Mouse (Mus musculus): ENCODE measurements around the gene Kcnq2. TPM values are rescaled to one million over a fixed set of nuclear protein-coding genes. Genes with fewer than 3 reads are reported as not detected.

Gene Kcnq2
- total RNA-seq, 2 experiments from 2014 or later: not detected

- DNase-seq: no peak
- intact Hi-C loops (cut with DNase I): no loop called here
These were observed 13.3 kb upstream of the Kcnq2 start for GRCm38 (mm10) chr2:181148318-181148955.

GRCm38 (mm10) chr2:181147546-181148317 is 12.6 kb upstream of the Kcnq2 start:
- DNase-seq: peak; percentile 49 to 52
- intact Hi-C loops (cut with DNase I): no loop called here

GRCm38 (mm10) chr2:181146976-181147545 is 12.0 kb upstream of the Kcnq2 start:
- DNase-seq: no peak
- intact Hi-C loops (cut with DNase I): no loop called here

- DNase-seq: no peak
- intact Hi-C loops (cut with DNase I): no loop called here
These were observed 9.6 kb upstream of the Kcnq2 start for GRCm38 (mm10) chr2:181144675-181145074.

GRCm38 (mm10) chr2:181143509-181144276 is 8.6 kb upstream of the Kcnq2 start:
- no peak for DNase-seq
- intact Hi-C loops (cut with DNase I): no loop called here

- intact Hi-C loops (cut with DNase I): no loop called here
- no peak for DNase-seq
These were observed 7.6 kb upstream of the Kcnq2 start for GRCm38 (mm10) chr2:181142703-181143135.

- intact Hi-C loops (cut with DNase I): no loop called here
- DNase-seq: no peak
These were observed 4.6 kb upstream of the Kcnq2 start for GRCm38 (mm10) chr2:181139641-181140193.

DNA sequence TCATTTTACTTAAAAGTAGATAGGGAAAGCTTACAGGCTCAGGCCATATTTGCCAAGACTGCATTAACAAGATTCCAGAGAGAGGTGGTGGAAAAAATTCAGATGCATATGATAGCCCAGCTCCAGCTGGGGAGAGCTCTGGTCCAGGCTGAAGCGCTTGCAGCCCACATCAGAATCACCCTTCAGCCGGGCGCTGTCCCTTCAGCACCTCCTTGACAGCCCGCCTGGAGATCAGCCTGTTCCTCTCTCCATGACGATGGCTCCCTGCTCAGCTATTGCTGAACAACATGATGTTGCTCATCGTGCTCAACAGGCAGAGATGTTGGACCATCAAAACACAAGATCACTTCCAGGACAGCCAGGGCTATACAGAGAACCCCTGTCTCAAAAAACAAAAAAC is 1.8 kb upstream of the Kcnq2 start:
- intact Hi-C loops (cut with DNase I): no loop called here
- peak; percentile 67 to 77 for DNase-seq

DNA sequence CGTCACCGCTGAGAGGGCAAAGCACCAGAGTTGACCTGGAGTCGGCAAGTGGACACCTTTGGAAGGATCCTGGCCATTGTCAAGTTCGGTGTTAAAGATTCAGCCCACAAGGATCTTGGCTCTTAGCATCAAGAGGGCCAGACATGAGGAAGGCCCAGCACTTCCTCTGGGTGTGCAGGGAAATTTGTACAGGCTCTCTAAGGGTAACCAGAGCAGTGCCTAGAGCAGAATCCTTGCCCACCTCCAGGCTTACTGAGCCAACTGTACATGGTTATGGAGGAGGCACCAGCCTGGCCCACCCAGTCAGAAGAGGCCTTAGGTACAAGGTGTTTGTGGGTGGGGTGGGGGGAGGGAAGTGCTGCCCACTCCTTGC is 332 bp upstream of the Kcnq2 start:
- intact Hi-C loops (cut with DNase I): no loop called here
- DNase-seq: no peak

- no peak for DNase-seq
These were observed 1.1 kb downstream of the Kcnq2 start for GRCm38 (mm10) chr2:181133837-181134590.

GRCm38 (mm10) chr2:181130245-181130644 is 4.9 kb downstream of the Kcnq2 start:
- no peak for DNase-seq
- intact Hi-C loops (cut with DNase I): no loop called here

More at GRCm38 (mm10) chr2:181133837-181134590, 1.1 kb downstream of the Kcnq2 start:
- intact Hi-C loops (cut with DNase I): no loop called here

DNA sequence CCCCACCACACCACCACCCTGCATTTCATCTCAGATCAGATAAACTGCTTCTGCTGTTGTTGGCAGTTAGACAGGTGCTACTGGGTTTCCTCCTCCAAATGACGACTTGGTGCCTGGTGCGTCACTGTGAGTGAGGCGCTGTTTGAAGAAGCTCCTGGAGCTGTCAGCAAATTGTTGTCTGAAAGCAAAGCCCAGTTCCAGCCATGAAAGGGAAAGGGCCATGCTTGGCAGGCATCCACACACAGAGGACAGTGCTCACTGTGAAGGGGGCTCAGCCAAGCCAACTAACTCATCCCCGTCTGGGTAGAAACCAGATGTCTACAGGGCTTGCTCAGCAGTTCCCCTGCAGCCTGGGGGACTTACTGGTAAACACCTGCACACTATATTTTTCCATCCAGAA is 6.1 kb downstream of the Kcnq2 start:
- intact Hi-C loops (cut with DNase I): no loop called here
- DNase-seq: no peak

- intact Hi-C loops (cut with DNase I): no loop called here
- DNase-seq: no peak
These were observed 7.3 kb downstream of the Kcnq2 start for GRCm38 (mm10) chr2:181127786-181128185.

DNA sequence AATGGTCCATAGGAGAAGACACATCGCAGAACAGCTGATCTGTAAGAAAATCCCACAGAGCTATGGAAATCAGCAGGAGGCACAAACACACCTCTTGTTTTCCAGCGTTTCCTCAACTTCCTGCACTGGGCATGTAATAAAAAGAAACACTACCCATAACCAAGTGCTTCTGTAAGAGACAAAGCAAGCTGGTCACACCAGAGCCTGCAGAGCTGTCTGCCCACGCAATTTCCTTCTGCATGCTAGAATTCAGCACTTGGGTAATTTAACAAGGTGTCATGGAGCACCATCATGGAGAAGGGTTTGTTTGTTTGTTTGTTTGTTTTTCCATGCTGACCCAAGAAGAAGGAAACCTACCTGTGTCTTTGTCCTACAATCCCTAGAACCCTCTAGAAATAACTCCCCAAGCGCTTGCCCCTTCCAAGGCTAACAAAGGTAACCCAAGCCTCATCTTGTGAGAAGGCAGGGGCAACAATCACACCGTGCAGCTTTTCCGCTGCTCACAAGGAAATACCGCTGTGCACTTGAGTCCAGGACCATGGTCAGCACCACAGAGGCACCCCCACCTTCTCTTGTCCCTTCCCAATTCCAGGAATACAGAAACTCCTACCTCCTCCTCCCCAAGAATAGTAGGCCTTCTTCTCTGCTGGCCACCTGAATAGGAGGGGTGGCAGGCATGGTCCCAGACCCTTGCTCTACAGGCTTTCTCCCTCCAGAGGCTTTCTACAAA is 9.2 kb downstream of the Kcnq2 start:
- intact Hi-C loops (cut with DNase I): no loop called here
- peak in 1 of 2 experiments; percentile 32 for DNase-seq

GRCm38 (mm10) chr2:181122642-181123041 is 12.5 kb downstream of the Kcnq2 start:
- intact Hi-C loops (cut with DNase I): no loop called here
- no peak for DNase-seq

GRCm38 (mm10) chr2:181120922-181121449 is 14.1 kb downstream of the Kcnq2 start:
- no peak for DNase-seq
- intact Hi-C loops (cut with DNase I): no loop called here

DNA sequence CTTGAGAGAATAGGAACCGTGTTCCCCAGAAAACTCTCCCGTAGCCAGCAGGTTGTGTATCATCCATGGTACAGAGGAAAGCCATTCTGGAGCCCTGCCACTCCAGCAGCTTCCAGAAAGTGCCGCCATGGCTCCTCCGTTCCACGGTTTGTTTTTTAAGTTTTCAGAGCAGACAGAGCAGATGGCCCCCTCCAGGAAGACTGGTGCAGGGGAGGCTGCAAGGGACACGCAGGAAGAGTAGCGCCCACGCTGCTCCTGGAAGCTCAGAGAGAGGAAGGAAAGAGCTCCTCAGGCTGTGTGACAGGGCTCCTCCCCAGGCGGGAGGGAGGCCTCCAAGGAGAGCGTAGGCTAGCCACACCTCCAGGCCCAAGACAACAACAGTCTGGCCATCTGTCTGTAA is 15.1 kb downstream of the Kcnq2 start:
- intact Hi-C loops (cut with DNase I): no loop called here
- peak; percentile 10 to 13 for DNase-seq

DNA sequence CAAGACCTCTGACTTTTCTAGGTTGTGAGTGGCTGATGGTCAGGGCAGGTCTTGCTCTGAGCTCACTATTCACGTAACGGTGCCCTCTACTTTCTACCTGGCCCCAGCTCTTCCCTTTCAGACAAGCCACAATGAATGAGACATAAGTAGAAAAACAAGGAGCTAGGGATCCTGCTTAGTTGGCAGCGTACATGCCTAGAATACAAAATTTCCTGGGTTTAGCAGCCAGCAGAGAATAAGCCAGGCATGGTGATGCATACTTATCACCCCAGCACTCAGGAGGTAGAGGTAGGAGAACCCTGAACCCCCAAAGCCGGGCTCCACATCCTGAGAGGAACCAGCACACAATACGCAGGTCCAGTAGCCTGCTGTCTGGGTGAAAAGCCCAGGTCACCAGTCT is 18.7 kb downstream of the Kcnq2 start:
- intact Hi-C loops (cut with DNase I): no loop called here
- DNase-seq: no peak

GRCm38 (mm10) chr2:181115367-181115766 is 19.7 kb downstream of the Kcnq2 start:
- intact Hi-C loops (cut with DNase I): no loop called here
- no peak for DNase-seq
